2 mouse cellular contexts compared by ENCODE assay signal in the genomic region with DNA sequence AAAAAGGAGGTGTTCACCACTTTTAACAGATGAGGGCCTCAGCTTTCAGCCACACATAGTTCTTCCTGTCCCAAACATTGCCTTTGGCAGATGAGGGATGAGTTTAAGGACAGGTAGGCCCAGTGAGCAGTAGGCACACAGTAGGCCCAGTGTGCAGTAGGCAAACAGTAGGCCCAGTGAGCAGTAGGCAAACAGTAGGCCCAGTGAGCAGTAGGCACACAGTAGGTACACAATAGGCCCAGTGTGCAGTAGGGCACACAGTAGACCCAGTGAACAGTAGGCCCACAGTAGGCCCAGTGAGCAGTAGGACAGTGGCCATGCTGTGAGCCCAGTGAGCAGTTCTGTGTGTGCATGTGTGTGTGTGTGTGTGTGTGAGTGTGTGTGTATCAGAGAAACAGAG.
TF ChIP-seq lines count a peak whose summit lies in the region.

No protein-coding gene starts in this region.

TF ChIP-seq in CH12.LX, 34 proteins besides CTCF, POLR2A, EP300 and RAD21:
- TF ChIP-seq ZMIZ1 (IDR thresholded peaks at IDR 0.05; ENCODE audit: low read depth, low read length): no peak
- TF ChIP-seq JUND (conservative IDR thresholded peaks at IDR 0.05; ENCODE audit: low read depth, low read length): no peak
- TF ChIP-seq ZKSCAN1 (IDR thresholded peaks at IDR 0.05; ENCODE audit: borderline replicate concordance, low read depth, low read length): peak; percentile 95
- TF ChIP-seq IRF4 (IDR thresholded peaks at IDR 0.05; ENCODE audit: low read depth, low read length): no peak

TF ChIP-seq in MEL, 35 proteins besides CTCF, POLR2A, EP300 and RAD21:
- TF ChIP-seq POLR2AphosphoS2 (IDR thresholded peaks at IDR 0.05; ENCODE audit: low read length) (no peak), ZKSCAN1 (IDR thresholded peaks at IDR 0.05; ENCODE audit: low read depth, low read length) (peak; percentile 75)
